Mouse (Mus musculus) cerebellum, postnatal 36 days (tissue): ENCODE data around the gene Otud7a.
A peak's percentile ranks its signal among the peaks of the same experiment; 100 is the strongest.

Experiments used
- DNase-seq, 2 experiments: peaks; one replicate each; pipeline ENCODE4 v3.0.0; 2021 to 2022; ENCODE audit warnings: mixed read lengths in 2 of 2

Gene Otud7a

DNA sequence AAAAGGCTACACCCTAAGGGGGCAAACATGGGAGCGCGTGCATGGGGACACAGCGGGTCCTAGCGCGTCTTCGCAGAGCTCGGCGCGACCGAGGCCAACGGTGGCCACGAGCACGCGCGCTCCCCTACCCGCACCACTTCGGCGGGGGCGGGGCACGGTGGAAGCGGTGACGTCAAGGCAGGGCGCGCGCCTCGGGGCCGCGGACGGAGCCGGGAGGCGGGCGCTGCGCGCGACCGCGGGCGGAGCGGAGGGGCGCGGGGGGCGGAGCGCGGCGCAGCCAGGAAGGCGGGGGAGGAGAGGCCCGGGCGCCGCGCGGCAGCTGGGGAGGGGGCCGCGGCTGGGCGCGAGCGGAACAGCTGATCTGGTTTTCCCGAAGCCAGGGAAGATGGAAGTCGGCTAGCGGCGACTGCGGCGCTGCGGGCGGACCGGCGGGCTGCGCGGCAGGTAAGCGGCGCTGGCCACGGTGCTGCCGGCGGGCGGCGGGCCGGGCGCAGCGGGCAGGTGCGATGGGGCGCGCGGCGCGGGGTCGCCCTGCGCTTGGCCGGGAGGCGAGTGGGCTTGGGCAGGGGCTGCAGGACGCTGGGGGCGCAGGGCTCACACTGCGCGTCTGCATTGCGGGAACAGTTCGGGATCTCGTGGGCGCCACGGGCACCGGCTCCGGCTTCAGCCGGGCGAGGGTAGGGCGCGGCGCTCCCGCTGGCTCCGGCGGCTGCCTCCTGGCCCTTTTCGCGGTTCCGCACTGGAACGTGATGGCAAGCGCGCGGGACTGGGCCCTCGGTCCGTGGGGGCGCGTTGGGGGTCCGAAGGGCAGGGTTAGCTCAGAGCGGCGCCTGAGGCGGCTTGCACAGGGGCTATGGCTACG, at the start of gene Otud7a:
Otud7a (plus strand) TSS at position 268 of the 862 bp plus-strand sequence.
- DNase-seq: peak; percentile 93 to 96

DNA sequence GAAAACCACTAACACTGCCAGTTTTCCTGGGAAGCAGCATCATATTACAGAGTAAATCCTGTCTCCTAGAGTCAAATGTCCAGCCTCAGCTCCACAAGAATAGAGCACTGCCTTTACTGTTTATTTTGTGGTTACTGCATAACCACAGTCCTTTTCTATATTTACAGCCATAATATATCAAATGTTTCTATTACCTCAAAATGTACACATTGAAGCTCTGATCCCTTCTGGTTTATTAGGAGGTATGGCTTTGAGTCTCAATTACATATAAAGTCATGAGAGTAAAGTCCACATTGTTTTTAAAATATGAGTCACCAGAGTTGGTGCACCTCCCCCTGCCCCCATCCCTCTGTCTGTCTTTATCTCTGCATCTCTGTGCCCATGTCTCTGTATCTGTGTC, 38.6 kb upstream of the Otud7a start:
- DNase-seq: no peak

DNA sequence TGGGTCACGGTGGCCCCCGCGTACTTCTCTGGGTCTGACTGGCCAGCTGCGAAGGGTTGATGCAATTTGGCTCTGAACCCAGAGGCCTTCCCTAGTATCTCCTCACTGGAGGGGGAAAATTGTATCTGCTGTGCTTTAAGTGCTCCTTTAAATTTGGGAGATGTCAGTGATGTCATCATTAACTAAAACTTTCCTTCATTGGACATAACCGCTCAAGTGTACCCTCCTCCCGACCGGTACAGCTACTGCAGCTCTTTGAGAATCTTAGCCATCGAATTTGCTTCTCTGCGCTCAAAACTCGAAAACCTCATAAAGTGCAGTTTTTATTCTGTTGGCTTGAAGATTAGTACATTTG, 772 bp downstream of the Otud7a start:
- no peak for DNase-seq

DNA sequence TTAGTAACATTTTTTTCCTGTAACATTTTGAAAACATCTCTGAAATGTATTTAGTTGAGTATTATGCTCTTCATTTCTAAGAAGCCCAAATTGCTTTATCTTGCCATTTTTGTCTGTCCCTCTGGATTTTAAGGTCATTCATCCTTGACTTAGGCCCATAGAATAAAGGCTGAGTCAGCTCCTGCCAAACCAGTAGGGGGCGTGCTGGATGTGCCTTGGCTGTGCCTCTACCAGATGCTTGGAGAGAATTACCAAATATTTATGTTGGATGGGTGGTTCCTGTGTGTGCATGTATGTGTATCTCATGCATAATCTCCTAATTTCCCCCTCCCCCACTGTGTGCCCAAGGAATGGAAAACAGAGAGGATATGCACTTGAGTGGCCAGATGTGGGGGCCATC, 2.4 kb downstream of the Otud7a start:
- DNase-seq: peak in 1 of 2 experiments; percentile 36

DNA sequence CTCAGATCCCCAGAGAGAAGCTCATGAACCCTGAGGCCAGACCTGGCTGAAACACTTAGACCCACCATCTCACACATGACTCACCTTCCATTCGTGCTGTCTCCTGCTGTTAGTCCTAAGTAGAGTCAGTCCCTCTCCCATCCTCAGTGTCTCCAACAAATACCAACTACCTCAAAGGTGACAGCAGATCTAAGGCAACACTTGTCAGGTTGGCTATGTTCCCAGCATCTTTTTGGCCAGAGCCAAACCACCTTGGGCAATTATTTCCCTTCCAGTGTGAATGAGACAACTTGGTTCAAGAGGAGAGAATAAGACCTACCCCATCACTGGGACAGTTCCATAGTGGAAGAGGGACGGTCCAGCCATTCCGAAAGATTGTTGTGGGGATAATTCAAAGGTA, 10.7 kb downstream of the Otud7a start:
- no peak for DNase-seq

DNA sequence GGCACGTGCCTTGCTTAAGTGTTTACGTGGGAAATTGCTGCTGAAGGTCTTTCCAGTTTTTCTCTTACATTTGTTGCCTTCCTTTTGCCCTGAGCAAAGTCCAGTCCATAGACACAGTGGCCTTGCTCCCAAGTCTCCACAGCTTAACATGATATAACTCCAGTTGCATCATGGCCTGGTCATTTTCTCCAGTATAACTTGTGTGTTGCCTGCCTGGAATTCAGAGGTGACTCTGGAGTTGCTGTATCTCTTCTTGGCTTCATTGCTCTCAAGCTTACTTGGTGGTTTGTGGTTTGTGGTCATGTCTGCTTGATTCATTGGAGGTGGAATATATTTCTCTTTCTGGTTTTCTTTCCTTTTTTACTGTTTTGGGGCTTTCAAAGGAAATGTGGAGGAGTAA, 17.7 kb downstream of the Otud7a start:
- no peak for DNase-seq

DNA sequence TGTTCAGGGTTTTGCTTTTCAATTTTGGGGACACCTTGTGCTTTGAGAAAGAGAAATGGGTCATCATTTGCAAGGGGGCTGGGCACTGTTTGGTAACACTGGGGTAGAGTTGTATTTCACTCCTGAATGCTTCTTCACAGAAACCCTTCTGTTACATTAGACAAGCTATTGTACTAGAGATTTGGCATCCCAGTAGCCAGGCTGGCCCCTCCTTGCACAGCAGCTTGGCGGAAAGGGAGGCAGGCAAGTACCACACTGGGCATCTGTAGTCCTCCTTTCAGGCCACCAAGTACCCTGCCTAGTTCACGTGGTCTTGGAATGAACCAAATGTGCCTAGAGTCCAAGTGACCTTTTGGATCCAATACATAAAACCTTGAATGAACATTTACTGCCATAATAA, 18.1 kb downstream of the Otud7a start:
- no peak for DNase-seq

DNA sequence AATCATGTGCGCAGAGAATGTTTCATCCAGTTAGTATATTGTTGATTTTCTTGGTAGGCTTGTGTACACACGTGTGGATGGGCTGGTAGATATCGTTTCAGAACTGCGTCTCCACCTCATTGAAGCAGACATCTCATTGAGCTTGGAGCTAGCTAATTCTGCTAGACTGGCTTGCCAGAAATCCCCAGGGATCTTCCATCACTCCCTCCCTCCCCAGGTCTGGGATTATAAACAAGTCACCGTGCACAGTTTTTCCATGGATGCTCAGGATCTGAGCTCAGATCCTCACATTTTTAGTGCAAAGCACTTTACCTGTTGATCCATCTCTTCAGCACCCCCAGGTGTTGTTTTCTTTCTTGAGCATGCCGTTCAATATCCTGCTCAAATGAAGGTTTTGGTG, 22.2 kb downstream of the Otud7a start:
- peak in 1 of 2 experiments; percentile 14 for DNase-seq

DNA sequence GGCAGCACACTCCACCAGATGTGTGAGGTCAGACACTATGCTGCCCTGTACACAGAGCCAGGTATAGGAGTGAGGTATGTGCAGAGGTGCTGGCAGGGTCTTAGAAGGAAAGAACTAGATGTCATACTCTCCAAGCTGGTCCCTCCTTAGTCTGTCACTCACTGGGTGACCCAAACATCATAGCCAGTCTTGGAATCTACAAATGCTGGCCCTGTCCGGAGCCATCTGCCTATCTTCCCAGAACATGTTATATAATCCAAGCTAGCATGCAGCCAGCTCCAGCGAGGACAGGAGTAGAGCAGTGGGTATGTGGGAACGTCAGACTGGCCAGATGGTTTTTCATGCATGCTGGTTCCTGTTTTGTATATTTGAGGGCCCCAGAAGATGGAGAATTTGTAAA, 23.7 kb downstream of the Otud7a start:
- peak; percentile 64 to 72 for DNase-seq

DNA sequence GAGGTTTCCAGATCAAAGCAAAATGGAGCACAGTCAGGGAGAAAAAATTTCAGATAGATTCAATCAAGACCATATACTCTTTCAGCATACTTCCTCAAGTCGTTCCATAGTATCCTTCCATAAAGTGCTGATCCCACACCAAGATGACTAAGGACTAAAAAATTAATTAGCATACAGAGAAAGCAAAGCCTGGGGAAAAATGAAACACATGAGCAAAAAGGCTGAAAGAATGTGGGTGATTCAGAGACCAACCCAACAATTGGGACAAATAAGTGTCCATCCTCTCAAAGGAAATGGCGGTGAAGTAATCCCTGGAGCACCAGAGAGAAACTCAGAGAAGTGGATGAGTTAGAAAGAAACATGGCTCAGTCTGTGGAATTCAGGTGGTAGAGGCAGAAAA, 38.5 kb downstream of the Otud7a start:
- no peak for DNase-seq

DNA sequence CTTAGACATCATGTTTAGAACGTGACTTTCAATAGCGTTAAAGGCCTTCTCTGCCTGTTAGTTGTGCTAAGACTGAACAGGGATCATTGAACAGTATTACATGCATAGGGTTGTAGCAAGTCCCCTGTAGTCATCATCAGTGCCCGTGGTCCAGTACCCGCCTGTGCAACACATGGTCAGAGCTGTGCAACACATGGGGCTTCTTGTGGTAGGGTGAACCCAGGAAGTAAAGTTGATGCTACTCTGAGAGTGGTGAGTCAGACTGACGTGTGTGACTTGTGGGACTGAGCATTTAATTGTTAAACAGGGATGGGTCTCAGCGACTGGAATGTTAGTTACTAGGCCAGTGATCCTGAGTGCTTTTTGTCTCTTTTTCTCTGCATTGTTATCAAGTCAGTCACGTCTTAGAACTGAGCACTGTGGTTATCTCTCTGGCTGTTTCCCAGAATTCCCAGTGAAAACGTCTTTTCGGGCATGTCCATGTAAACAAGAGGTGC, 52.5 kb downstream of the Otud7a start:
- no peak for DNase-seq

DNA sequence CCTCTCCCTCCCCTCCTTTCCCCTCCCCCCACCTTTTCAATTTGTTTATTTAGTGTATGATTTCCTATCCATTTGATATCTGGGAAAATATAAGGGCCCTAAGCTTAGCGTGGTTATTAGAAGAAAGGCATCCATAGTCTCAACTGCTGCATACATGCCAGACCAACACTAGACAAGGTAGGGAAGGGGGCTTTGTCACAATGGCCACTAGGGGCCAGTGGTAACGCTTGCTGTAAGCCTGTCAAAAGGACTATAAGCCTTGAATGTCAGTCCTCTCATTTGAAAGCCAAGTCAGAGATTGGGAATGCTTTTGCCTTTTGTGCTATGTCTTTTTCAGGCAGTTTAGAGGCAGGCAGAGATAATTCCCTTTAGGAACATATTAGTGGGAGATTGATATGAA, 59.7 kb downstream of the Otud7a start:
- DNase-seq: no peak

DNA sequence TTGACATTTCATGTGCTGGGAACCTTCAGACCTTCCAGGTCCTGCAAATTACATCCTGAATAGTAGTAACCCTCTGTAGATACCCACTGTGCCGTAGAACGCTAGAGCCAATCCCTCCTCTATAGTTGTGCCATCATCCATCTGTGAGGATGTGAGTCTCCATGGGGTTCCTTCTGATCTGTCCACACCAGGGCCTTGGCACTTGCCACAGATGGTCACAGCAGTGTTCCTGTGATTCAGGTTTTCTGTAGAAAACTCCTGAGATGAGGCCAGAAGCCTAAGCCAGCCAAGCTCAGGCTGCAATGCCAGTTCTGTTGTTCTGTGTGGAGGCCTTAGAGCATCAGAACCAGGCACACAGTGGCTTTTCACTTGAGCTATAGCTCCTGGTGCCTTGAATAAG, 63.5 kb downstream of the Otud7a start:
- peak; percentile 89 to 91 for DNase-seq

DNA sequence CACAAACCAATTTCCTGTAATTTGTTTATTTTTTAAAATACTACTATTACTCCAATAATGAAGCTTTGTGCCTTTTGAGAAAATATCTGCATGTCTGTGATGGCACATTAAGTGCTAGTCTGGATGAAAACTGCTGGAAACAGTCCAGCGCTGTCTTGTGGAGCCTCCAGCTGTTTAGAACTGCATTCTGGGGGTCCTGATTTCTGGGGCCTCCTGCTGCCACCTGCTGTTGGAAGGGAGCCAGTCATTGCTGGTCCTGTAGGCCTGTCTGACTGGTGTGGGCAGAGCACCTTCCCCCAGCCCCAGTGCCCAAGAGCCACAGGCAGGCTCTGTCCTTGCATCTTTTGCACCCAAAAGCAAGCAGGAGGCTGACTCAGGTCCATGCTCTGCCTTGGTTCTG, 65.3 kb downstream of the Otud7a start:
- no peak for DNase-seq

DNA sequence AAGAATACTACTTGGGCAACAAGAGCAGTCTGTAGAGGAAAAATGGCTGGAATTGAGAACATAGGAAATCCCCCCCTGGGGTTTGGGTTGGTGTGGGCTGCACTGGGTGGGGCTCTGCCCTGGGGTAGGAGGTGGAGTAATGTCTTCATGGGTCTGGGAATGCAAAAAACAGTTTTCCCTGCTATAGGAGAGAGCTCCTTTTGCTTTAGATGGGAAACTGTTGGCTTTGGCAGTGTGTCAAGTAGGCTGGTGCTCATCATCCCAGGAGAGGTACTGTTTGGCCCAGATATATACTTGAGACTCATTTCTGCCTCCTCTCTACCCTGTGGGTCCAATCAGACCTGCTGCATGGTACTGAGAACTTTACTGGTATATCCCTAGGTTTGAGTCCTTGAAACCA, 66.9 kb downstream of the Otud7a start:
- DNase-seq: peak in 1 of 2 experiments; percentile 34

DNA sequence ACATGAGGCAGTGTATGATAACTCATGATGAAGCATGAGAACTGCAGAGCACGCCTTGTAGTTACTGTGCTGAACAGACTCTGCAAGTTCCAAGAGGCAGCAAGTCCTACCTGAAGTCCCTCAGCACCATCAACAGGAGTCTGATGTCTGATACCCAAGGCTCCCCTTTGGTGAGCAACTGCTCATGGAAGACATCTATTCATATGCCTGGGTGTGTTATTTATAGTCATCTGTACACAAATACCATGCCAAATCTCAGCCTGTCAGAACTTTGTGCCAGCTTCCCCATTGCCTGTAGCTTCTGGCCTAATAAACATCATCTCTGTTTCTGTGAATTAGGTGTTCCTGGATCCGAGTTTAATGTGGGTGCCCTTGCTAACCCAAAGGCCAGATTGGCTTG, 68.0 kb downstream of the Otud7a start:
- peak; percentile 69 to 79 for DNase-seq

DNA sequence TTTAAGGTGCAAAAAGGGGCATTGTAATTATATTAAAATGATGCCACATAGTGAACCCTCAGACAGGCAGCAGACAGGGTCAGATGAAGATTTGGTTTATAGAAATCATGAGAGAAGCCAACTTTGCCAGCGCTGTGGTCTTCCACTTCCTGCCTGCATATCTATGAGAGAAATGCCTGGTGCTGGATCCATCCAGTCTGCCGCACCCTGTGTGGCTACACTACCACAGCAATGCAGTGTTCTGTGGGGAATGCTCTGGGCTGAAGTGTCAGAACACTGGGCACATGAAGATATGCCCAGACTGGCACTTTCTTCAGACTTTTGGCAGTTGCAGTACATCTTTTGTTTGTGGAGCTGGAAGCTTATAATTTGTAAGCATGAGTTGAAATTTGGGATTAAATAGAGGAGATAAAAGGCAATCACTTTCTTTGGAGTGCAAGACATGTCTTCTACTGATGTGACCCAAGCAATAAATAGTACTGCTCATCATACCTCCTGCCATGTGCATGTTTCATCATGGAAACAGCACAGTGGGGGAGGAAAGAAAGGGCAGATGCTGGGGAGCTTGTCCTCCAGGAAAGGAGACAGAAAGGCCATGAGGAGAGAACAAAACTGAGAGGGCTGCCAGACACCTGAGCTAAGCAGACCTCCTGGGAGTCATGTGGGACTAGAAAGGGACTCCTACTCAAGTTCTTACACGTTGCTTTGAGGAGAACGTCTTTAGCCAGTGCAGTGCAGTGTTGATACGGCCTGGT, 71.8 kb downstream of the Otud7a start:
- DNase-seq: no peak

DNA sequence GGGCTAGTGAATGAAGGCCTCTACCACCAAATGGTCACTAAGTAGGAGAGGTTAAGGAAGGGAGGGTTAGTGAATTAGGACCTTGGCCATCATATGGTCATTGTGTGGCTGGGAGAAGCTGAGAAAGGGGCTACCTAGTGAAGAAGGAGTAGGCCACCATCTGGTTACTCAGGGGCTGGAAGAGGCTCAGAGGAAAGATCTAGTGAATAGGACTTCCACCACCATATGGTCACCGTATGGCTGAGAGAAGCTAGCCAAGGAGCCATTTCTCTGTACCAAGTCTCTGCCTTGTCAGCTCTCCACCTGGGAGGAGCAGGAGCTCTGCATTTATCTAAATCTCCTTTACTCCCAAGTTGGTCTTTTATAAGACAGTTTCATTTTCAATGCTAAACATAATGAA, 75.7 kb downstream of the Otud7a start:
- peak; percentile 91 to 94 for DNase-seq

DNA sequence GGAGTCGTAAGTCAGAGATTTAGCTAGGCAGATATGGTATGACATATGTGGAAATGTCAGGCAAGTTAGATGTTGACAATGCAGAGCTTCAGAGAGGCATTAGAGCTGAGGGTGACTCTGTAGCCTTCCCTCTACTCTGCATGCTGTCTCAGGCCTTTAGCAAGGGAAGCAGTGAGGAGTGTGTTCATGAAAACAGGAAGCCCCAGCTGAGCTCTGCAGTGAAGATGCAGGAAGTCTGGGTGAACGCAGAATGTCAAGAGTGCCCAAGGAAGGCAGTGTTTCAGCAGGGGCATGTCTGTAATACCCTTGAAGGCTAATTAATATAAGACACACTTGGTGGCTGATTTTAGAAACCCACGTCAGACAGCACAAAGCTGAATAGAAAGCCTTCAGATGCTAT, 77.9 kb downstream of the Otud7a start:
- no peak for DNase-seq

DNA sequence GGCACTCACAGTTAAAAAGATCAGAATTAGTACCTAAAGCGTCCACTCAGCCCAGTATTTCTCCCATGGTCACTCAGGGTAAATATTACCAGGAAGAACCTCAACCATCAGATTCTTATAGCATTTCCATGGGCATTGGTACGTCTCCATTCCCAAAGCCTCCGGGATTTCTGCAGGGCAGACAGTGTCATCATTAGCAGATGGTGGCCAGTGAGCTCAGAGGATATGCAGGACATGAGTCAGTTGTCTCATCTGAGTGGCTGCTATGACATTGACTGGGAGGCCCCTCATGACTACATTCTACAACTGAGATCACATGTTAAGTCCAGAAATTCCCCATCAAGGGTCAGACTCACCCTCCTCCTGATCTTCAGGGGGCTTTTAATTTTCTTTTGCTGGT, 78.5 kb downstream of the Otud7a start:
- DNase-seq: peak; percentile 45 to 55

DNA sequence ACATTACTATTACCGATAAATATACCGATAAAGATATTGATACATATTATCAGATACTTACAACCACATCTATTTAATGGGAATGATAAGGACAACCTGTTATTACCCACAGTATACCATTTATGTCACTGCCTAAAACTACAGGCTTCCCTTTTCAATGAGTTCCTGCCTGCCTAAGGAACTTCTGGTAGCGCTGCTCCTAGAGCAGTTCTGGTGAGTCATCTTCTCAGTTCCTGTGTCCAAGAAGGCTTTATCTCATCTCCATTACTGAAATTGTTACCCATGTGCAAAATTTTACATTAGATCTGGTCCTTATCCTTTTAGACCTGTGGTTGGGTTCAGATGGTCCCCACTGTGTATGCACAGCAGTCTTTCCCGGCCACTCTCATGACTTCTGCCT, 95.7 kb downstream of the Otud7a start:
- no peak for DNase-seq

DNA sequence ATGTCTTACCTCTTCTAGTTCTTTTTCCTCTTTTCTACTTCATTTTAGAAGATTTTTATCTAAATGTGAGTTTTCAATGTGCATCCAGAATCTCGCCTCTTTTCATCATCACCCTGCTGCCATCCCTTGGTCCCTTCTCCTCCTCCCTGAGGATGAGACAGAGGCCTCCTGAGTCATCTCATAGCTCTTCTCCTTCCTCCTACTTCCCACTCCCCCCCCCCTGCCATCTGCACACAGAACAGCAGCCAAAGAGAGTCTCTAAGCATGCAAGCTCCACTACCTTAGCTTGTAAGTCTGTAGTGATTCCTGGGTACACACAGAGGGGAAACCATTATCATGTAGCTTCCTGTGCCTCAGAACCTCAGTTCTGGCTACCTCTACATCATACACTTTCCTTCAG, 109.9 kb downstream of the Otud7a start:
- peak; percentile 50 to 51 for DNase-seq

DNA sequence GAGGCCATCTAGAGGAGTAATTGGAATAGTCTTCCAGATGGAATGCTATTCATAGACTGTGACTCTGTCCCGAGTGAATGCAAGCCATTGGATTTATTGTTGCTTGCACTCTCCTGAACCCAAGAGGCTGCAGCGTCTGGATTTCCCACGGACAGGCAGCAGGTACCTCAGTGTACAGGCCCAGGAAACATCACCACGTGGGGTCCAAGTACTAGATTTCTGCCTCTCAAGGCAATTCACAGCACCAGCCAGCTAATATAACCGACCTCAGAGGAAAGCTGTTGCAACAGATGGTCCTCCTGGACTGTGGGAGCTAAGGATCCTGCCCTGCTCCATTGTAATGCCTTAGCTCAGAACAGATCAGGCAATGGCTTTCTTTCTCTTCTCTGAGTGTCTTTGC, 111.8 kb downstream of the Otud7a start:
- DNase-seq: peak; percentile 71 to 78

DNA sequence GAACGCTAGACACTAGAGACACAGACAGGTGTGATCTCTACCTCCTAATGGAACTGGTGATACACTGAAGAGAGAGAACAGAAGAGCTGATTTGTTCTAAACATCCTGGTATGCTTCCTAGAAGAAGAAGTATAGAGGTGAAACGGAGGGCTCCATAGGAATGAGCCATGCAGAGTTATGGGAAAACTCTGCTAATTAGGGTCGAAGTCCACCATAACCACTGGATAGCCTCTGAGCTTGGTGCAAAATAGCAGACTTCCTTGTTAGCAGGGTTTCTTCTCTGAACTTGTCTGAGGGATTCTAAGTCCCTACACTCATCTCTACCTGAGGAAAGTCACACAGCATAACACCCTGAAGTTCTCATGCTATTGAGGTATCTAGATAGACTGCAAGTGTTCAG, 114.4 kb downstream of the Otud7a start:
- DNase-seq: no peak
